In the genomic region with DNA sequence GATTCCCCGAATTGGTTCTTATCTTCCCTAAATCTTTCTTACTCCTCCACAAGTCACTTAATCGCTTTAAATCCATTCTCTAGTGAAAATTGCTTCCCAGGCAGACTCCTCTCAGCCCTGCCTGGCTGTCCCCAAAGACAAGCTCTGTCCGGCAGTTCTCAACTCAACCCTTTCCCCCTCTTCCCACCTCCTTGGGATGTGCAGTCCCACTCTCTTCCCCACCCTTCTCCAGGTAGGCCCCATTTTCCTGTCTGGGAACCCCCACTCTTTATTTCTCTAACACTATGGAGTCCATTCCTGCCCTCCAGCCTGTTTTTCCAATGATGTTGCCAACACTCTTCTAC, we compare ENCODE assay signal across 7 mouse cellular contexts. TPM values are rescaled to one million over a fixed set of nuclear protein-coding genes. Genes with fewer than 3 reads are reported as not detected.
A peak's percentile ranks its signal among the peaks of the same experiment; 100 is the strongest.
DNase-seq lines count a peak whose midpoint lies in the region; ATAC-seq lines count a peak whose summit lies in the region.

No protein-coding gene starts in this region.

- peak overlapping the region; percentile 76 for H3K9ac ChIP-seq in lung, embryonic 16.5 days (ENCODE audit: low read length)
- peak overlapping the region; percentile 82 for H3K9ac ChIP-seq in limb, embryonic 13.5 days
- peak overlapping the region; percentile 62 for H3K9ac ChIP-seq in stomach, embryonic 14.5 days (replicated peaks; ENCODE audit: low read depth, low read length)

- no peak for ATAC-seq in lung, embryonic 16.5 days (ENCODE audit: low read depth)
- ATAC-seq in limb, embryonic 13.5 days (ENCODE audit: low FRiP score, low read depth), result no peak
- no peak for ATAC-seq in stomach, embryonic 14.5 days (ENCODE audit: insufficient number of reproducible peaks, insufficient read depth, low FRiP score, low read depth)

- H3K9me3 ChIP-seq in lung, embryonic 16.5 days (ENCODE audit: control insufficient read depth, low read length), result no peaks in the 10 kb centered on the region
- H3K9me3 ChIP-seq in forebrain, embryonic 10.5 days, result no peaks in the 10 kb centered on the region
- H3K9me3 ChIP-seq in limb, embryonic 13.5 days, result no peaks in the 10 kb centered on the region
- no peaks in the 10 kb centered on the region for H3K9me3 ChIP-seq in stomach, embryonic 14.5 days (ENCODE audit: control insufficient read depth, low read depth, low read length)

- H3K27me3 ChIP-seq in lung, embryonic 16.5 days (ENCODE audit: control insufficient read depth, insufficient read depth, low read depth, low read length), result no peaks in the 10 kb centered on the region
- no peaks in the 10 kb centered on the region for H3K27me3 ChIP-seq in forebrain, embryonic 10.5 days (ENCODE audit: poor library complexity, severe bottlenecking)
- no peaks in the 10 kb centered on the region for H3K27me3 ChIP-seq in limb, embryonic 13.5 days
- H3K27me3 ChIP-seq in stomach, embryonic 14.5 days (ENCODE audit: control insufficient read depth, insufficient read depth, low read length), result no peaks in the 10 kb centered on the region

- 7% methylated on average over 3 of the region's 3 CpGs for WGBS in lung, embryonic 16.5 days
- WGBS in forebrain, embryonic 10.5 days, result 2% methylated on average over 3 of the region's 3 CpGs
- WGBS in limb, embryonic 13.5 days, result 5% methylated on average over 3 of the region's 3 CpGs
- 2% methylated on average over 3 of the region's 3 CpGs for WGBS in stomach, embryonic 14.5 days

- peaks cover 48% of the 10 kb centered on the region for H3K4me1 ChIP-seq in lung, embryonic 16.5 days (replicated peaks; ENCODE audit: control insufficient read depth, insufficient read depth, low read length)
- peaks cover 46% of the 10 kb centered on the region for H3K4me1 ChIP-seq in forebrain, embryonic 10.5 days
- peaks cover 58% of the 10 kb centered on the region for H3K4me1 ChIP-seq in limb, embryonic 13.5 days
- H3K4me1 ChIP-seq in stomach, embryonic 14.5 days (ENCODE audit: control insufficient read depth, insufficient read depth, low read length), result peaks cover 55% of the 10 kb centered on the region

- peak overlapping the region; percentile 65 for H3K4me3 ChIP-seq in lung, embryonic 16.5 days (ENCODE audit: low read length)
- peak overlapping the region; percentile 79 for H3K4me3 ChIP-seq in forebrain, embryonic 10.5 days
- H3K4me3 ChIP-seq in limb, embryonic 13.5 days, result peak overlapping the region; percentile 68
- peak overlapping the region; percentile 57 for H3K4me3 ChIP-seq in stomach, embryonic 14.5 days (ENCODE audit: low read depth, low read length)

- peak overlapping the region; percentile 76 for H3K4me2 ChIP-seq in lung, embryonic 16.5 days (ENCODE audit: low read depth, low read length)
- peak overlapping the region; percentile 89 for H3K4me2 ChIP-seq in limb, embryonic 13.5 days (replicated peaks)
- peak overlapping the region; percentile 94 for H3K4me2 ChIP-seq in stomach, embryonic 14.5 days (replicated peaks; ENCODE audit: low read depth, low read length)

- peak overlapping the region; percentile 57 for H3K27ac ChIP-seq in lung, embryonic 16.5 days (ENCODE audit: low read length)
- H3K27ac ChIP-seq in forebrain, embryonic 10.5 days, result peak overlapping the region; percentile 92
- peak overlapping the region; percentile 69; the same call in 1 of the 2 replicates for H3K27ac ChIP-seq in limb, embryonic 13.5 days
- peak overlapping the region; percentile 58 for H3K27ac ChIP-seq in stomach, embryonic 14.5 days (ENCODE audit: low read length)

- no peaks in the 10 kb centered on the region for H3K36me3 ChIP-seq in lung, embryonic 16.5 days (ENCODE audit: control insufficient read depth, insufficient read depth, low read length)
- H3K36me3 ChIP-seq in forebrain, embryonic 10.5 days (replicated peaks), result peaks cover 6% of the 10 kb centered on the region; the same call in 1 of the 2 replicates
- 0 out of 2 replicates have a peak, but pooled peaks cover 3% of the 10 kb centered on the region for H3K36me3 ChIP-seq in limb, embryonic 13.5 days
- no peaks in the 10 kb centered on the region for H3K36me3 ChIP-seq in stomach, embryonic 14.5 days (ENCODE audit: control insufficient read depth, insufficient read depth, low read length)

- DNase-seq in lung, adult 18-20 months, result no peak
- DNase-seq in forebrain, embryonic 10.5 days (ENCODE audit: extremely low spot score, low spot score), result no peak
- DNase-seq in right cerebral cortex, postnatal 14 days, result no peak
- DNase-seq in spleen, postnatal 4 days (ENCODE audit: low spot score in 2 of 2), result no peak

RNA-seq across cellular contexts. Expression of a gene that starts 9.3 kb away (rescaled TPM):
- 455 and 472 TPM in 2 replicates for polyA plus RNA-seq in lung, embryonic 16.5 days (2015; fragmentation: Nextera tagmentation; extraction: Ambion mirVana)
- polyA plus RNA-seq in forebrain, embryonic 10.5 days (2016; fragmentation: Nextera tagmentation; extraction: Ambion mirVana), result 204 and 217 TPM in 2 replicates
- 341 and 352 TPM in 2 replicates for polyA plus RNA-seq in limb, embryonic 13.5 days (2015; fragmentation: Nextera tagmentation; extraction: Ambion mirVana)
- polyA plus RNA-seq in stomach, embryonic 14.5 days (2014; fragmentation: Nextera tagmentation; extraction: Ambion mirVana), result 182 and 190 TPM in 2 replicates

RNA-seq across cellular contexts. Expression of a gene that starts 47.6 kb away (rescaled TPM):
- polyA plus RNA-seq in lung, embryonic 16.5 days (2015; fragmentation: Nextera tagmentation; extraction: Ambion mirVana), result 10.8 and 14.1 TPM in 2 replicates
- 24.2 and 24.7 TPM in 2 replicates for polyA plus RNA-seq in forebrain, embryonic 10.5 days (2016; fragmentation: Nextera tagmentation; extraction: Ambion mirVana)
- polyA plus RNA-seq in limb, embryonic 13.5 days (2015; fragmentation: Nextera tagmentation; extraction: Ambion mirVana), result 15.3 and 16.1 TPM in 2 replicates
- polyA plus RNA-seq in stomach, embryonic 14.5 days (2014; fragmentation: Nextera tagmentation; extraction: Ambion mirVana), result 28.2 and 32.5 TPM in 2 replicates
